Mouse (Mus musculus): ENCODE measurements at regions not wholly inside any gene's neighbourhood (a gene's known extent, or its start where the extent isn't known, plus 50 kb on each side); places are given as distances from the start of the nearest gene placed in this dataset.
A peak's percentile ranks its signal among the peaks of the same experiment; 100 is the strongest.

- DNase-seq: peak; percentile 86
These were observed 284.4 kb upstream of the Mpdz start for GRCm38 (mm10) chr4:81726761-81727723.

- DNase-seq: no peak
These were observed 282.1 kb upstream of the Mpdz start for GRCm38 (mm10) chr4:81724751-81725150.

- no peak for DNase-seq
These were observed 269.8 kb upstream of the Mpdz start for GRCm38 (mm10) chr4:81712378-81712777.

GRCm38 (mm10) chr4:81695182-81695581, 252.6 kb upstream of the Mpdz start:
- DNase-seq: no peak

- DNase-seq: no peak
These were observed 234.6 kb upstream of the Mpdz start for GRCm38 (mm10) chr4:81677205-81677604.

GRCm38 (mm10) chr4:81674871-81675270, 232.3 kb upstream of the Mpdz start:
- DNase-seq: no peak

- DNase-seq: peak; percentile 90
These were observed 231.0 kb upstream of the Mpdz start for GRCm38 (mm10) chr4:81673398-81674265.

GRCm38 (mm10) chr4:81671986-81672385, 229.4 kb upstream of the Mpdz start:
- DNase-seq: no peak

- DNase-seq: peak; percentile 90
These were observed 226.6 kb upstream of the Mpdz start for GRCm38 (mm10) chr4:81669181-81669580.

- DNase-seq: no peak
These were observed 218.5 kb upstream of the Mpdz start for GRCm38 (mm10) chr4:81661096-81661495.

- DNase-seq: no peak
These were observed 185.8 kb upstream of the Mpdz start for GRCm38 (mm10) chr4:81628496-81628828.

GRCm38 (mm10) chr4:81627714-81628495, 185.3 kb upstream of the Mpdz start:
- no peak for DNase-seq

- DNase-seq: no peak
These were observed 182.8 kb upstream of the Mpdz start for GRCm38 (mm10) chr4:81625348-81625934.

GRCm38 (mm10) chr4:81624111-81624510, 181.5 kb upstream of the Mpdz start:
- DNase-seq: no peak

- DNase-seq: peak; percentile 96
These were observed 178.9 kb upstream of the Mpdz start for GRCm38 (mm10) chr4:81621391-81622137.

- DNase-seq: no peak
These were observed 174.6 kb upstream of the Mpdz start for GRCm38 (mm10) chr4:81617191-81617590.

- DNase-seq: peak; percentile 93
These were observed 168.6 kb upstream of the Mpdz start for GRCm38 (mm10) chr4:81611191-81611590.

GRCm38 (mm10) chr4:81600396-81600795, 157.8 kb upstream of the Mpdz start:
- no peak for DNase-seq

GRCm38 (mm10) chr4:81597390-81597789, 154.8 kb upstream of the Mpdz start:
- DNase-seq: no peak

GRCm38 (mm10) chr4:81593431-81593830, 150.8 kb upstream of the Mpdz start:
- DNase-seq: peak; percentile 94

GRCm38 (mm10) chr4:81582546-81582945, 139.9 kb upstream of the Mpdz start:
- no peak for DNase-seq

- peak; percentile 97 for DNase-seq
These were observed 137.9 kb upstream of the Mpdz start for GRCm38 (mm10) chr4:81580553-81580952.

Data from heart, adult 11 months (tissue).